Mouse (Mus musculus): ENCODE measurements around the gene Ccdc34. TPM values are rescaled to one million over a fixed set of nuclear protein-coding genes. Genes with fewer than 3 reads are reported as not detected.

Ccdc34 gene
- polyA plus RNA-seq, 1 experiment from 2014 or later: 44.5 TPM

GRCm38 (mm10) chr2:110188696-110189397, 171.2 kb downstream of the Ccdc34 start:
- Histone ChIP-seq H3K27me3 (no peaks in the 10 kb centered on the region), H3K4me1 (replicated peaks) (peaks cover 16% of the 10 kb centered on the region), H3K27ac (no peak overlapping the region), H3K9me3 (no peaks in the 10 kb centered on the region), H3K36me3 (no peaks in the 10 kb centered on the region), H3K4me3 (replicated peaks) (no peak overlapping the region), H3K4me2 (replicated peaks) (no peak overlapping the region), H3K9ac (replicated peaks) (no peak overlapping the region)
- ATAC-seq: no peak
- WGBS: 92% methylated on average over 4 of the region's 4 CpGs

- H3K4me1 ChIP-seq (replicated peaks): peaks cover 16% of the 10 kb centered on the region
- H3K27me3 ChIP-seq: no peaks in the 10 kb centered on the region
- WGBS: 99% methylated on average over 2 of the region's 2 CpGs
- no peaks in the 10 kb centered on the region for H3K36me3 ChIP-seq
- H3K9ac ChIP-seq (replicated peaks): no peak overlapping the region
- no peak for ATAC-seq
- no peak overlapping the region for H3K4me3 ChIP-seq (replicated peaks)
- no peak overlapping the region for H3K4me2 ChIP-seq (replicated peaks)
- no peaks in the 10 kb centered on the region for H3K9me3 ChIP-seq
- no peak overlapping the region for H3K27ac ChIP-seq
These were observed 172.8 kb downstream of the Ccdc34 start for GRCm38 (mm10) chr2:110190416-110190815.

DNA sequence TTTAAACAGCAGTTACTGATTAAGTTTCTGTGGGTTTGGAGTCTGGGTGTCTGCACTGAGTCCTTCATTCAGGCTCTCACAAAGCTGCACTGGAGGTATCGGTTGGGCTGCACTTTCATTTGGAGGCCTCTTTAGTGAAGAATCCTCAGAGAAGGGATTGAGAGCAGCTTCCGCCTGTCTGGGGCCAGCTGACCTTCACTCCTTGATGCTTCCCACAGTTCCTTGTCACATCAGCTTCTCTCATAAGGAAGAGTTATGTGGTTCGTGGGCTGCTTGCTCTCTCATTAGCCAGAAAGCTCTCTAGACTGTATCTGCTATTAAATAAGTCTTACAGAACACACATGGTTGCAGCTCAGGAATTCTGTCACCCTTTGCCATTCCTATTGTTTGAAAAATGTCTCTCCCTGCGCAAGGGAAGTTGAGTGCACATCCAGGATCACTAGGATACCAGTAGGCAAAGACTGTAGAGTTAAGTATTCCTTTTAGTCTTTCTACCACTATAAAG, 173.6 kb downstream of the Ccdc34 start:
- Histone ChIP-seq H3K4me3 (replicated peaks) (no peak overlapping the region), H3K27ac (no peak overlapping the region), H3K4me2 (replicated peaks) (no peak overlapping the region), H3K36me3 (no peaks in the 10 kb centered on the region), H3K9ac (replicated peaks) (no peak overlapping the region), H3K4me1 (replicated peaks) (peaks cover 16% of the 10 kb centered on the region), H3K9me3 (no peaks in the 10 kb centered on the region), H3K27me3 (no peaks in the 10 kb centered on the region)
- ATAC-seq: no peak
- 58% methylated on average over 4 of the region's 4 CpGs for WGBS

- H3K9me3 ChIP-seq: no peaks in the 10 kb centered on the region
- H3K27ac ChIP-seq: no peak overlapping the region
- 19% methylated on average over 15 of the region's 15 CpGs for WGBS
- no peaks in the 10 kb centered on the region for H3K27me3 ChIP-seq
- no peak overlapping the region for H3K9ac ChIP-seq (replicated peaks)
- H3K36me3 ChIP-seq: no peaks in the 10 kb centered on the region
- peaks cover 16% of the 10 kb centered on the region for H3K4me1 ChIP-seq (replicated peaks)
- ATAC-seq: peak; percentile 74
- peak overlapping the region; percentile 2; the same call in 1 of the 2 replicates for H3K4me3 ChIP-seq (replicated peaks)
- H3K4me2 ChIP-seq (replicated peaks): peak overlapping the region; percentile 27
These were observed 174.5 kb downstream of the Ccdc34 start for GRCm38 (mm10) chr2:110191965-110192701.

GRCm38 (mm10) chr2:110192702-110193312, 175.2 kb downstream of the Ccdc34 start:
- ATAC-seq: peak; percentile 83
- WGBS: 27% methylated on average over 3 of the region's 3 CpGs
- H3K4me3 ChIP-seq (replicated peaks): no peak overlapping the region
- H3K27me3 ChIP-seq: no peaks in the 10 kb centered on the region
- H3K4me2 ChIP-seq (replicated peaks): peak overlapping the region; percentile 27
- no peaks in the 10 kb centered on the region for H3K9me3 ChIP-seq
- H3K9ac ChIP-seq (replicated peaks): no peak overlapping the region
- H3K36me3 ChIP-seq: no peaks in the 10 kb centered on the region
- H3K27ac ChIP-seq: no peak overlapping the region
- H3K4me1 ChIP-seq (replicated peaks): peaks cover 16% of the 10 kb centered on the region

DNA sequence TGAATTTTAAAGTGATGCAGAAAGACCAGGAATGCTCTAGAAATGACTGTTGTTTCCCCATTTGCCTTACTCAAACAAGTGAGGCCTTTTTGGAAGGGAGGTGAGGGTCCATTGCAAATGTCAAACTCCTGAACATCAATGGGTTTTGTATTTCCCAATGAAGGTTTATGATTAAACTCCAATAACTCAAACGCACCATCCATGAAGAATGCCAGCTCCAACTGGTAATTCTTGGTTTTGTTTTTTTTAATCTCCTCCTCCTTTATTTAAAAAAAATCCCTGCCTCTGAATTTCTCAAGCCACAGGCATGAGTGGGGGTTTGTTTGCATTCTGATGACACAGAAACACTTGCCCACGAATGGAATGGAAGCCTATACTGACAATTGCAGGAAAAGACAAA, 178.9 kb downstream of the Ccdc34 start:
- no peak for ATAC-seq
- 87% methylated on average over 2 of the region's 2 CpGs for WGBS
- no peaks in the 10 kb centered on the region for H3K9me3 ChIP-seq
- no peak overlapping the region for H3K4me3 ChIP-seq (replicated peaks)
- H3K27me3 ChIP-seq: no peaks in the 10 kb centered on the region
- H3K4me1 ChIP-seq (replicated peaks): peaks cover 16% of the 10 kb centered on the region
- no peak overlapping the region for H3K9ac ChIP-seq (replicated peaks)
- H3K36me3 ChIP-seq: no peaks in the 10 kb centered on the region
- no peak overlapping the region for H3K27ac ChIP-seq
- no peak overlapping the region for H3K4me2 ChIP-seq (replicated peaks)

DNA sequence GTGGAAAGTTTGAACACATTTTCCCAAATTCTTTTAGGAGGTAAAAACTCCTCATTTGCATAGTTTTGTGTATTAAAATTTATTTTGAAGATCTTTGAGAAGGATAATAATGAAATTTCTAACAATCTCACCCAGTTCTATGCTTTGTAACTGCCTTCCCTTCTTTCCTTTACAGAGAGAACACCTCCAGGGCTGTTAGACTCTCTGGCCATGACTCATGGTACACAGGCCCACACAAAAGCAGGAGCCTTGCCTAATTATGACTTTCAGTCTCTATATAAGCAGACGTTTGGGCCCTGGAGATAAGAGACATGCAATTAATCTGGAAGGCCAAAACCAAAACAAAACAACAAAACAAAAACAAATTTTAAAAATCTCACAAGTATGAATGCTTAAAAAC, 182.0 kb downstream of the Ccdc34 start:
- H3K27ac ChIP-seq: no peak overlapping the region
- no peaks in the 10 kb centered on the region for H3K36me3 ChIP-seq
- no peak overlapping the region for H3K4me3 ChIP-seq (replicated peaks)
- H3K9ac ChIP-seq (replicated peaks): no peak overlapping the region
- 67% methylated on average over 1 of the region's 1 CpGs for WGBS
- no peaks in the 10 kb centered on the region for H3K27me3 ChIP-seq
- peaks cover under 1% of the 10 kb centered on the region; the same call in 1 of the 2 replicates for H3K4me1 ChIP-seq (replicated peaks)
- no peaks in the 10 kb centered on the region for H3K9me3 ChIP-seq
- ATAC-seq: no peak
- no peak overlapping the region for H3K4me2 ChIP-seq (replicated peaks)

DNA sequence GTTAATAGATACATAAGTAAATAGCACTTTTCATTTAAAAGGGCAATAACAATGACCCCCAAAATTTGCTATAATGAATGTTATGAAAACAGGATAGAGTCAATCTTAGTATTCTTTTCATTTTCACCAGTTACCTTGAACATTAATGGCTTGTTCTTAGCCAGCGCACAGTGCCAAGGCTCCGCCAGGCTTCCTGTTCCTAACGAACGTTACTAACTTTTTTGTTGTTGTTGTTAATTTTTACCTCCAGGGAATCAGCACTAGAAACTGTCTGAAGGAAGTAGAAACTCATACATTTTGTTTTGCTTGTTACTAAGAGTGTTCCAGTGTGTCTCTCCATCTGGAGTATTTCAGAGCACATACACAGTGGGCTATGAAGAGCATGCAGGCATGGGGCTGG, 184.2 kb downstream of the Ccdc34 start:
- 89% methylated on average over 4 of the region's 4 CpGs for WGBS

DNA sequence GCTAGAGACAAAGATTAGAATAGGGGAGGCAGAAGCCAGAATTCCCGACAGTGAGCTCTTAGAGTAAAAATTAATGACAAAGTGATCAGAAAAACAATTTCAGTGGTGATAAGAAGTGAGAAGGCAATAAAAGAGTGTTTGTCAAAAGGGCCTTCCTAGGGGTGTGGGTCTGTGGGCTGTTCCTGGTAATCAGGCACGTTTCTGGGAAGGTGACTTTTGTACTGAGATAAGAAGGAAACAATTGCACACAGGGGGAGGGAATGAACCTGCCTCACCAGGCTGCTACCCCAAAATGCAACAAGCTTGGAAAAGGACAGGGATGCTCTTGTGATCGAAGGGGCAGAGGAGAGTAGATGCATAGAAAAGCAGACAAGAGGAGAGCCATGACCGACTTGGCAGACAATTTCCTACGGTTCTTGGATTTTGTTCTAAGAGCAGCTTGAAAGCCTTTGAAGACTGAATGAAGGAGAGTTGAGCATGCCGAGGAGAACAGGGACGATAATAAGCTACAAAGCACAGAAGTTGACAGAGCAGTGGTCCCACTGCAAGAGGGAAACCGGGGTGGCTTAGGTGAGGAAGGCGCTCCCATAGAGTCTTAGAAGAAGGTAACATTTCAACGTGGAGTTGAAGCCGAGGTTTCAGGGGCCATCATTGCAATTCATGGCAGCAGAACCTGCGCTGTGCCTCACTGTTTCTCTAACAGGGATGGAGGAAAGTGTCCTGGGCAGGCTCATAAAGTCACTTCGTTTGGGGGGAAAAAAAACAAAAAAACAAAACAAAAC, 185.3 kb downstream of the Ccdc34 start:
- Histone ChIP-seq H3K9ac (replicated peaks) (no peak overlapping the region), H3K27ac (no peak overlapping the region), H3K4me1 (replicated peaks) (peaks cover 3% of the 10 kb centered on the region; the same call in 1 of the 2 replicates), H3K36me3 (no peaks in the 10 kb centered on the region), H3K27me3 (no peaks in the 10 kb centered on the region), H3K4me2 (replicated peaks) (no peak overlapping the region), H3K9me3 (no peaks in the 10 kb centered on the region), H3K4me3 (replicated peaks) (no peak overlapping the region)
- WGBS: 45% methylated on average over 13 of the region's 13 CpGs
- ATAC-seq: no peak

More for the DNA sequence above, 184.2 kb downstream of the Ccdc34 start:
- H3K9me3 ChIP-seq: no peaks in the 10 kb centered on the region
- H3K9ac ChIP-seq (replicated peaks): no peak overlapping the region
- H3K36me3 ChIP-seq: no peaks in the 10 kb centered on the region
- no peak overlapping the region for H3K4me2 ChIP-seq (replicated peaks)
- no peak overlapping the region for H3K4me3 ChIP-seq (replicated peaks)
- H3K27me3 ChIP-seq: no peaks in the 10 kb centered on the region
- ATAC-seq: no peak
- no peak overlapping the region for H3K27ac ChIP-seq
- H3K4me1 ChIP-seq (replicated peaks): peaks cover 3% of the 10 kb centered on the region; the same call in 1 of the 2 replicates

GRCm38 (mm10) chr2:110204169-110204568, 186.6 kb downstream of the Ccdc34 start:
- WGBS: 74% methylated on average over 4 of the region's 4 CpGs
- no peak overlapping the region for H3K27ac ChIP-seq
- H3K36me3 ChIP-seq: no peaks in the 10 kb centered on the region
- H3K9me3 ChIP-seq: no peaks in the 10 kb centered on the region
- H3K9ac ChIP-seq (replicated peaks): no peak overlapping the region
- ATAC-seq: no peak
- no peak overlapping the region for H3K4me3 ChIP-seq (replicated peaks)
- peaks cover 3% of the 10 kb centered on the region; the same call in 1 of the 2 replicates for H3K4me1 ChIP-seq (replicated peaks)
- no peaks in the 10 kb centered on the region for H3K27me3 ChIP-seq
- no peak overlapping the region for H3K4me2 ChIP-seq (replicated peaks)

DNA sequence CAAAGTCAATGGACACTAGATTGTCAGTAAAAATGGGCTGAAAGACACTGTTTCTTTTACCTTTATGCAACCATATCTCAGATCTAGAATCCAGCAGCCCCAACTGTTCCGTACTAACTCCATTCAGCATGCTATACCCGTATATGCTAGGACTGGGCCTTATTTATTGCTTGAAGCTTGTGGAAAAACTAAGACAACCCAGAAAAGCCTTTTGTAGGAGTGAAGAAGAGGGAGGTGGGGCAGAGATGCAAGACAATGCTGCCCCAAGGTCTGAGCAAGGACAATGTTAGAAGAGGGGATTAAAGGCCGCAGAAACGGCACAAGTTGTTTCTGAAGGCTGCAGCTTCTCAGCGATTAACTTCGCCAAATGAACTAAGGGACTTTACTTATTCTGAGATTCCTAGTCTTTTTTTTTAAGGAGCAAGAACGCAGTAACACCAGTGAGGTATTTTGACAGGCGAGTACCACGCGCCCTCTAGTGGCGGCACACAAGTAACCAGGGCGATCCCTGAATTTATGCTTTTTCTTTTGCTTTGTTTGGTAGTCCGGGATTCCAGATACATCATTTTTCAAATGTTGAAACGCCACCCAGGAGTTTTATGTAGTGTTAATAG, 187.2 kb downstream of the Ccdc34 start:
- H3K4me2 ChIP-seq (replicated peaks): 0 out of 2 replicates have a peak overlapping the region, but pooled peaks have one; percentile 19
- WGBS: 9% methylated on average over 14 of the region's 14 CpGs

More for the DNA sequence above, 187.2 kb downstream of the Ccdc34 start:
- Histone ChIP-seq H3K9me3 (no peaks in the 10 kb centered on the region), H3K4me1 (replicated peaks) (peaks cover 3% of the 10 kb centered on the region; the same call in 1 of the 2 replicates), H3K27ac (no peak overlapping the region), H3K4me3 (replicated peaks) (no peak overlapping the region), H3K36me3 (no peaks in the 10 kb centered on the region), H3K9ac (replicated peaks) (no peak overlapping the region), H3K27me3 (no peaks in the 10 kb centered on the region)
- peak; percentile 72; the same call in 1 of the 2 replicates for ATAC-seq
